Mouse (Mus musculus) heart, embryonic 15.5 days (tissue): ENCODE measurements around the gene Elf4. TPM values are rescaled to one million over a fixed set of nuclear protein-coding genes. Genes with fewer than 3 reads are reported as not detected.

Experiments used
- ATAC-seq: fragments of 200-750 bp; cut with Nextera tagmentation; replicated peaks from 2 replicates; pipeline ENCODE4 v1.8.0; 2017; ENCODE audit warnings: low read depth, moderate TSS enrichment; ENCODE audit not compliant: insufficient number of reproducible peaks, insufficient read depth, low FRiP score
- H3K27ac ChIP-seq: fragments of 300-500 bp; sonication (generic); 2 replicates; pipeline ENCODE4 v1.5.1; 2015; ENCODE audit warnings: mild to moderate bottlenecking, inconsistent platforms
- H3K27me3 ChIP-seq: fragments of 300-500 bp; sonication (generic); 2 replicates; pipeline ENCODE4 v1.6.1; 2015; ENCODE audit warnings: inconsistent platforms
- H3K36me3 ChIP-seq: fragments of 300-500 bp; sonication (generic); 2 replicates; pipeline ENCODE4 v1.6.1; 2015; ENCODE audit warnings: mild to moderate bottlenecking, inconsistent platforms
- H3K4me1 ChIP-seq: fragments of 300-500 bp; sonication (generic); replicated peaks from 2 replicates; pipeline ENCODE4 v1.6.1; 2015; ENCODE audit warnings: inconsistent platforms
- H3K4me2 ChIP-seq: fragments of 300-500 bp; sonication (generic); 2 replicates; pipeline ENCODE4 v1.6.1; 2015; ENCODE audit warnings: inconsistent platforms, mild to moderate bottlenecking, moderate library complexity
- H3K4me3 ChIP-seq: fragments of 300-500 bp; sonication (generic); 2 replicates; pipeline ENCODE4 v1.5.1; 2015; ENCODE audit warnings: mild to moderate bottlenecking, inconsistent platforms
- H3K9ac ChIP-seq: fragments of 300-500 bp; sonication (generic); 2 replicates; pipeline ENCODE4 v1.6.1; 2015; ENCODE audit warnings: mild to moderate bottlenecking, inconsistent platforms
- H3K9me3 ChIP-seq: fragments of 300-500 bp; sonication (generic); replicated peaks from 2 replicates; pipeline ENCODE4 v1.6.1; 2016; ENCODE audit warnings: inconsistent platforms
- WGBS: fragments of 180-500 bp; shearing (Covaris S2); methylation state at CpG from one replicate; pipeline ENCODE4 v1.1.7; 2015; ENCODE audit warnings: mixed read lengths; 5-methylcytosine and 5-hydroxymethylcytosine counted together
- polyA plus RNA-seq: library from polyadenylated mRNA; unstranded; fragments of >200 nt; fragmentation: Nextera tagmentation; extraction: Ambion mirVana; gene quantifications from 2 replicates; pipeline ENCODE4 v1.2.1, GENCODE M21; 2015

Elf4 gene
- polyA plus RNA-seq, 1 experiment from 2014 or later: 8.4 TPM

GRCm38 (mm10) chrX:48367841-48368240 lies 95.1 kb downstream of the Elf4 start:
- Histone ChIP-seq H3K27ac (no peak overlapping the region), H3K27me3 (no peaks in the 10 kb centered on the region), H3K9ac (no peak overlapping the region), H3K4me1 (no peaks in the 10 kb centered on the region), H3K4me2 (no peak overlapping the region), H3K4me3 (no peak overlapping the region), H3K36me3 (no peaks in the 10 kb centered on the region; the same call in 1 of the 2 replicates), H3K9me3 (no peaks in the 10 kb centered on the region)
- 93% methylated on average over 9 of the region's 9 CpGs for WGBS
- ATAC-seq: no peak

DNA sequence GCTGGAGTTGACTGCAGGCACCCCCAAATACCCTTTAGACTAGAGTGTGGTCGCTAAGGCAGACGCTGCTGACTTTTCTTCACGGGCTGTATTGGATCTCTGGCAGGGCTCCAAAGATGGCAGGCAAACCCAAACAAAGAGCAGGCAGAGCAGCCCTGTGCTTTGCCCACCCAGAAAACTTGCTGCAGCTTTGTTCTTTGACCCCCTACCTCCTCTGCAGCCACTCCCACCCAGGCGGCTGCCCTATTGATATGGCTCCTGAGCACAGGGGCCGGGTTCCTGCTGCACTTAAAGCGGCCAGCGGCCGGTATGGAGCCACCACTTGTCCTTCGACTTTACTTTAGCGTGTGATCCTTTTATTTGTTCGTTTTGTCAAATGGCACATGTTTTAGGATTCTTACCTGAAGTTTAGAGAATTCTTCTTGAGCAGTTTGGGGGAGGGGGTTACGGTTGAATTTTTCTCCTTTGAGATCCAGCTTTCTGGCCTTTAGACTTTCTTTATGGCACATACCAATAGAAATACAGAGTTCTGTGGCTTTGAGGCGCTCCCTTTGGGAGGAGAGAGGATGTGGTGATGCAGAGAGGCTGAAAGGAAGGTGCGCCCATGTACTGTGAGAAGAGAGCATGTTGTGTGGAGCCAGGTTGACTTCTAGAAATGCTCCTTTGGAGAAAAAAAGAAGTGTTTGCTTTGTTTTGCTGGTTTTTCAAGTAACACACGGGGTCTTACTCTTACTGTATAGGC lies 96.9 kb downstream of the Elf4 start:
- ATAC-seq: no peak
- 51% methylated on average over 15 of the region's 15 CpGs for WGBS

More for the DNA sequence above, 96.9 kb downstream of the Elf4 start:
- H3K4me1 ChIP-seq: no peaks in the 10 kb centered on the region
- H3K4me3 ChIP-seq: no peak overlapping the region
- no peaks in the 10 kb centered on the region for H3K9me3 ChIP-seq
- H3K9ac ChIP-seq: no peak overlapping the region
- H3K36me3 ChIP-seq: no peaks in the 10 kb centered on the region; the same call in 1 of the 2 replicates
- H3K27me3 ChIP-seq: no peaks in the 10 kb centered on the region
- no peak overlapping the region for H3K4me2 ChIP-seq
- H3K27ac ChIP-seq: no peak overlapping the region

Other genes starting within 250 kb of the Elf4 start
- 9.0 and 9.8 TPM in 2 replicates for gene Utp14a, start 206.3 kb downstream of the Elf4 start, polyA plus RNA-seq
- 3.1 and 4.2 TPM in 2 replicates for gene Bcorl1, start 121.8 kb downstream of the Elf4 start, polyA plus RNA-seq
- 102 and 115 TPM in 2 replicates for gene Aifm1, start 50.4 kb upstream of the Elf4 start, polyA plus RNA-seq
- 4.9 and 5.0 TPM in 2 replicates for gene Rab33a, start 56.2 kb upstream of the Elf4 start, polyA plus RNA-seq
- gene Zfp280c, start 131.4 kb upstream of the Elf4 start, polyA plus RNA-seq: 4.8 and 5.8 TPM in 2 replicates
- 6.6 and 8.7 TPM in 2 replicates for gene Slc25a14, start 160.3 kb upstream of the Elf4 start, polyA plus RNA-seq
- not detected in 2 replicates for gene Gpr119, start 211.3 kb upstream of the Elf4 start, polyA plus RNA-seq
- 9.8 and 14.5 TPM in 2 replicates for gene Rbmx2, start 231.9 kb upstream of the Elf4 start, polyA plus RNA-seq